Mouse (Mus musculus) heart, postnatal 0 days (tissue): ENCODE measurements around the gene Tmem121.

ENCODE experiments used
- CTCF ChIP-seq: IDR thresholded peaks from 2 replicates; pipeline ENCODE4 v1.5.1; 2016; ENCODE audit warnings: antibody characterized with exemption, control low read depth, low read depth
- EP300 ChIP-seq: IDR thresholded peaks from 2 replicates; pipeline ENCODE4 v1.6.1; 2016; ENCODE audit warnings: antibody characterized with exemption, low read depth

DNA sequence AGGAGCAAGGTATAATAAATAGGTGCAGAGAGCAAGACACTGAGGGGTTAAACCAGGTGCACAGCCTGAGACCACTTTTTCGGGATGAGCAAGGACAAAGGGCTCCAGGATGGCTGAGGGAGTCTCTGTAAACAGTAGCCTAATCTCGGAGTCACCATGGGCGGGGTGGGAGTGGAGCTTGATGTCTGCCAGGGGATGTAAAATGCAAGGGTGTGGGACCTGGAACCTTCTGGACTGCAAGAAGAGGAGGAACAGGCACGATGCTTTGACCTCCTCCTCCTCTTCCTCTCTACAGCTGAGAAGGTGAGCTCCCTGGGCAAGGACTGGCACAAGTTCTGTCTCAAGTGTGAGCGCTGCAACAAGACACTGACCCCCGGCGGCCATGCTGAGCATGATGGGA lies 42.6 kb upstream of the Tmem121 start:
- TF ChIP-seq CTCF = no peak
- no peak for TF ChIP-seq EP300
